Mouse (Mus musculus) heart, embryonic 14.5 days (tissue): ENCODE data around the gene Sema3g. TPM values are rescaled to one million over a fixed set of nuclear protein-coding genes. Genes with fewer than 3 reads are reported as not detected.
A peak's percentile ranks its signal among the peaks of the same experiment; 100 is the strongest.

Source experiments
- ATAC-seq: fragments of 200-750 bp; cut with Nextera tagmentation; 2 replicates; pipeline ENCODE4 v1.8.0; 2017; ENCODE audit warnings: low read depth, moderate TSS enrichment; ENCODE audit not compliant: insufficient number of reproducible peaks, insufficient read depth, low FRiP score
- H3K27ac ChIP-seq, 2 experiments: fragments of 200-500 bp in 1 of 2; fragments of 300-500 bp in 1 of 2; sonication (generic) in 1 of 2; replicated peaks in 1 of 2; 2 replicates each; pipeline ENCODE4 v1.5.1; 2012 to 2014; ENCODE audit warnings: low read depth in 2 of 2, low read length in 2 of 2, control low read depth in 1 of 2, mild to moderate bottlenecking in 1 of 2, mixed read lengths in 1 of 2; ENCODE audit not compliant: control insufficient read depth in 1 of 2, insufficient read depth in 1 of 2
- H3K27me3 ChIP-seq: fragments of 300-500 bp; sonication (generic); 2 replicates; pipeline ENCODE4 v1.6.1; 2014; ENCODE audit warnings: mild to moderate bottlenecking, low read length, control low read depth; ENCODE audit not compliant: control insufficient read depth, insufficient read depth
- H3K36me3 ChIP-seq: fragments of 300-500 bp; sonication (generic); 2 replicates; pipeline ENCODE4 v1.6.1; 2014; ENCODE audit warnings: mild to moderate bottlenecking, control low read depth, low read length, mixed read lengths; ENCODE audit not compliant: control insufficient read depth, insufficient read depth
- H3K4me1 ChIP-seq, 2 experiments: fragments of 200-500 bp in 1 of 2; fragments of 300-500 bp in 1 of 2; sonication (generic) in 1 of 2; 2 replicates each; pipeline ENCODE4 v1.6.1; 2012 to 2014; ENCODE audit warnings: low read length in 2 of 2, control low read depth in 1 of 2, mixed read lengths in 1 of 2; ENCODE audit not compliant: control insufficient read depth in 2 of 2, insufficient read depth in 2 of 2
- H3K4me2 ChIP-seq: fragments of 300-500 bp; sonication (generic); 2 replicates; pipeline ENCODE4 v1.6.1; 2014; ENCODE audit warnings: mild to moderate bottlenecking, low read length
- H3K4me3 ChIP-seq, 2 experiments: fragments of 200-500 bp in 1 of 2; fragments of 300-500 bp in 1 of 2; sonication (generic) in 1 of 2; 2 replicates each; pipeline ENCODE4 v1.5.1; 2012 to 2014; ENCODE audit warnings: low read length in 2 of 2, mild to moderate bottlenecking in 2 of 2, control low read depth in 1 of 2, low read depth in 1 of 2, moderate library complexity in 1 of 2; ENCODE audit not compliant: control insufficient read depth in 1 of 2, insufficient read depth in 1 of 2
- H3K9ac ChIP-seq: fragments of 300-500 bp; sonication (generic); 2 replicates; pipeline ENCODE4 v1.6.1; 2014; ENCODE audit warnings: mild to moderate bottlenecking, low read length
- H3K9me3 ChIP-seq: fragments of 300-500 bp; sonication (generic); 2 replicates; pipeline ENCODE4 v1.6.1; 2016; ENCODE audit warnings: low read length, control low read depth; ENCODE audit not compliant: control insufficient read depth
- WGBS: fragments of 180-500 bp; shearing (Covaris S2); extraction: QIAGEN DNeasy Blood & Tissue Kit; methylation state at CpG from one replicate; pipeline ENCODE4 v1.1.7; 2014; 5-methylcytosine and 5-hydroxymethylcytosine counted together
- polyA plus RNA-seq: library from polyadenylated mRNA; unstranded; fragments of >200 nt; fragmentation: Nextera tagmentation; extraction: Ambion mirVana; gene quantifications from 2 replicates; pipeline ENCODE4 v1.2.1, GENCODE M21; 2014

Gene Sema3g
- polyA plus RNA-seq, 1 experiment from 2014 or later: 0.23 TPM

DNA sequence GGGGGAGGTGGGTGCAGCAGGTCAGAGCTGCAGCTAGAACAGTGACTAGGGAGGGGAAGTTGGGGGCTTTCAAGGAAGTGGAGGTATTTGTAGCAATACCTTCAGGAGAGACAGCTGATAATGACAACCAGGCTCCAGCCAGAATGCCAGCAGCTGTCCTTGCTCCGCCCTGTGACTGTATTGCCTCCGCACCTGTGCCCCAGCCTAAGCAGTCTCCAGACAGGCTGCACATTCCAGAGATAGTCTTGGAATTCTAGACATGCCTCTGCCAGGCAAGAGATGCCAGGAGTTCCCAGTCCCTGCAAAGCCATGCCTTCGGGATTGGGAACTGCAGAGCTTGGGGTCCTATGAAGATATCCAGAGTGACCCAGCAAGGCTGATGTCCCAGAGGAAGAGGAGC lies 5.2 kb upstream of the Sema3g start:
- Histone ChIP-seq H3K4me2 (peak overlapping the region; percentile 93; the same call in 1 of the 2 replicates), H3K27me3 (no peaks in the 10 kb centered on the region), H3K4me3 (no peak overlapping the region), H3K27ac (peak overlapping the region; percentile 59 to 84), H3K36me3 (peaks cover 34% of the 10 kb centered on the region), H3K9ac (peak overlapping the region; percentile 95), H3K4me1 (peaks cover 32 to 43% of the 10 kb centered on the region in 2 experiments), H3K9me3 (no peaks in the 10 kb centered on the region)
- ATAC-seq: no peak
- WGBS: 26% methylated on average over 3 of the region's 3 CpGs

DNA sequence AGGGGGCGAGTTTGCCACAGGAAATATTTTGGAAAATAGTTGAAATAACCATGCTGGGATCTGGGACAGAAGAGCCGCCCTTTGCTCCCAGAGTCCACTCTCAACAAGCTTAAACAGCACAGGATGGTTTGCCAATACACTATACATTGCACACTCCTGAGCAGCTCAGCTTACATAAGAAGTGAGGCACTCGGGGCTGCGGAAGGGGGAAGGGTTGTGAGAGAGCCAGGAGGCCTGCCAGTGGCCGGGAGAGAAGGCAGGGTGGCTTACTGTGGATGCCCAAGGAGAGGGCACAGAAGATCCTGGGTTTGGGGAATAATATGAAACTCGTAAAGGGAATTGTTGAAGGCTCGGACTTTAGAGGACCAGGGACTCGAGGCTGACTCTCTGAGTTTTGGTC lies 3.8 kb upstream of the Sema3g start:
- H3K9ac ChIP-seq: peak overlapping the region; percentile 18; the same call in 1 of the 2 replicates
- H3K27ac ChIP-seq: peak overlapping the region; percentile 59 to 84

DNA sequence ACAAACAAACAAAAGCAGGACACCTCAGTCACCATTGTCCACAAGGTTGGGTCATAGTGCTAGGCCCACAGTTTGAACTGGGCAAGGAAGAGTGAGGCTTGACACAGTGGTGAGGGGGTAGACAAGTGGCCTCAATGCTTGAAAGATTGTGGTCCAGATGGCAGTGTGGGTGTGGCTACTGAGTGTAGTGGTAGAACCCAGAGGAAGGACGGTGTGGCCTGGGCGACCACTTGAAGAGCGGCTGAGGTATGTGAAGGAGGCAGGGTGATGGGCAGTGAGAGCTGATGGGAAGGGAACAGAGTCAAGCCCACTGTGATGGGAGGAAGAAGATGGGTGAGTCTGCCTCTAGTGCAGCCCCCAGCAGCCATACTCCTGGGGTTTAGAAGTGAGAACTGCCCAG lies 3.0 kb upstream of the Sema3g start:
- ATAC-seq: no peak; the same call in 1 of the 2 replicates
- H3K27ac ChIP-seq: peak overlapping the region in 1 of 2 experiments; percentile 16; a peak in 2 of 4 replicates
- no peak overlapping the region for H3K4me3 ChIP-seq
- peaks cover 33% of the 10 kb centered on the region for H3K36me3 ChIP-seq
- WGBS: 26% methylated on average over 3 of the region's 3 CpGs
- H3K27me3 ChIP-seq: no peaks in the 10 kb centered on the region
- no peak overlapping the region for H3K9ac ChIP-seq
- H3K9me3 ChIP-seq: no peaks in the 10 kb centered on the region
- no peak overlapping the region for H3K4me2 ChIP-seq
- peaks cover 36 to 44% of the 10 kb centered on the region in 2 experiments for H3K4me1 ChIP-seq

More for the DNA sequence above, 3.8 kb upstream of the Sema3g start:
- H3K4me1 ChIP-seq: peaks cover 36 to 44% of the 10 kb centered on the region in 2 experiments
- 42% methylated on average over 8 of the region's 8 CpGs for WGBS
- peaks cover 34% of the 10 kb centered on the region for H3K36me3 ChIP-seq
- H3K4me3 ChIP-seq: no peak overlapping the region
- no peaks in the 10 kb centered on the region for H3K9me3 ChIP-seq
- no peak overlapping the region for H3K4me2 ChIP-seq
- ATAC-seq: no peak
- H3K27me3 ChIP-seq: no peaks in the 10 kb centered on the region

DNA sequence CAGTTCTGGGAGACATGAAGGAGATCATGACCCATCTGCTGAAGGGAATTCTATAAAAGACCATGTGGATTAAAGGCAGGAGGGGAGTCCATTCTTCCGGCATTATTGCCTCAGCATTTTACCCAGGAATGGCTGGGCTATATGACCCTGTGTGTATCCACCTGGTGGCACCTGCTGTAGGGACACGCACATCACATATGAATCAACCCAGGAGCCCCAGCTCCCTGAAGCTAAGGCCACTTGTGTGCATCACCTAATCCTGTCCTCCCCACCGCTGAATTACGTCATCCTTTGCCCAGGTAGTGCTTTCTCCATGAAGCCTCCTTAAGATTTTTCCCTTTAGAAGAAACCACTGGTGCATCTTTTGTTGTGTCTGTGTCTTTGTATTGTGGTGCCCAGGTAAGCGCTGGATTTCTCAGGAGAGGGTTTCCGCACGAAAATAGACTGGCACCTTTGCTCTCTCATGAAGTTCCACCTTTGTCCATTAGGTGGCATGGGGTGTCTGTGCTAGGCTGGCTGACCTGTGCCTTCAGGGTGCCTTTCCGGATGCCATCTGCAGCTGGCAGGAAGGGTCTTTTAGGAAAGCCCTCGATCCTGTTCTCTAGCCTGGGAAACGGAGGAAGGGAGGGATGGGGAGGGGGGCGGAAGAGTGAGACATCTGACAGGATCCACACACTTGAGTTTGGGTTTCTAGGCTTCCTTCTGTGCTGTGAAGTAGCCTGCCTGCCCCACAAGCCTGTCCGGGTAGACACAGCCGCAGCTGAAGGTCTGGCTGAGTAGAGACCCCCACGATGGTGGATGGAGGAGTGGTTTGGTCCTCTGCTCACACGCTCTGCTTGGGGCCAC lies 2.3 kb upstream of the Sema3g start:
- 0 out of 2 replicates have a peak overlapping the region, but pooled peaks have one; percentile 14 for H3K4me2 ChIP-seq
- no peak overlapping the region; a peak in 1 of 4 replicates for H3K27ac ChIP-seq
- no peak overlapping the region for H3K4me3 ChIP-seq
- H3K27me3 ChIP-seq: no peaks in the 10 kb centered on the region
- H3K9me3 ChIP-seq: no peaks in the 10 kb centered on the region
- peak overlapping the region; percentile 35; the same call in 1 of the 2 replicates for H3K9ac ChIP-seq
- peaks cover 26% of the 10 kb centered on the region for H3K36me3 ChIP-seq
- ATAC-seq: 0 out of 2 replicates have a peak, but pooled peaks have one; percentile 2
- WGBS: 22% methylated on average over 15 of the region's 15 CpGs
- peaks cover 36 to 44% of the 10 kb centered on the region in 2 experiments for H3K4me1 ChIP-seq

DNA sequence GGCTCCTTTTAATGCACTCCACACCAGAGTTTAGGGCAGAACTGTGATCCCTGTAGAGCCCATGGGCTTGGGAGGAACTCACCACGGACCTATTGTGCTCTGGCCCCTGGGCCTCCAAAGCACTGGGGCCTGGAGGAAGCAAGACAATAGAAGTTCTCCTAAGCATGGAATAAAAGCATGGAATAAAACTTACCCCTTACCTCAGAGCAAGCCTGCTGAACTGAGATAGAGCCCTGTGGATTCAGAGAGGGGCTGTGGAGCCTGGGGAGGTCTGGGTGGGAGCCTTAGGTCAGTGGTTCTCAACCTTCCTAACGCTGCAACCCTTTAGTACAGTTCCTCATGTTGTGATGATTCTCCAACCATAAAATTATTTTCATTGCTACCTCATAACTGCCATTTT lies 814 bp upstream of the Sema3g start, which contains the start of gene Nisch:
Gene Nisch (minus strand): TSS at position 101 of the 400 bp plus-strand sequence.
- peaks cover 12% of the 10 kb centered on the region for H3K36me3 ChIP-seq
- H3K4me3 ChIP-seq: no peak within 1 kb of the TSS; a peak in 1 of 4 replicates
- no peaks in the 10 kb centered on the region for H3K27me3 ChIP-seq
- no peaks in the 10 kb centered on the region for H3K9me3 ChIP-seq
- ATAC-seq: no peak
- peak within 1 kb of the TSS; percentile 45 for H3K4me2 ChIP-seq
- peak within 1 kb of the TSS; percentile 58 for H3K9ac ChIP-seq
- H3K27ac ChIP-seq: no peak within 1 kb of the TSS; a peak in 2 of 4 replicates
- H3K4me1 ChIP-seq: peaks cover 35 to 37% of the 10 kb centered on the region in 2 experiments
- 78% methylated on average over 2 of the region's 2 CpGs for WGBS

DNA sequence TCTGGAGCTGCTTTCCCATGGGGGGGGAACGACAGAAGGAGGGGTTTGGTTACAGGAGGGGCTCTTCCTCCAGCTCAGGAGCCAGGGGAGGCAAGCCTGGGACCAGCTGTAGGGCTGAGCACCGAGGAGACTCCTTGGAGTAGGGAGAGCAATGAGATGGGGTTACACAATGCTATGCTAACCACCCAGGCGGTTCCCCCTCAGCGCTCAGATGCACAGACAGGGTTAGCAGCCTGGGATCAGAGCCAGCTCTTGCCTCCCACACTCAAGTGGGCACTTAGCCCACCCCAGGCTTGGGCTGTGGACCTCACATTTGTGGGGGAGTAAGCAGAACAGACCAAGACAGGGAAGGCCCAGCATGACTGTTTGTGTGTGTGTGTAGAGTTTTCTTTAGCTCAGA lies 9.3 kb downstream of the Sema3g start:
- Histone ChIP-seq H3K9ac (peak overlapping the region; percentile 36; the same call in 1 of the 2 replicates), H3K9me3 (no peaks in the 10 kb centered on the region), H3K4me1 (peaks cover 45 to 52% of the 10 kb centered on the region in 2 experiments), H3K27me3 (no peaks in the 10 kb centered on the region), H3K27ac (peak overlapping the region; percentile 15 to 41; a peak in 2 of 4 replicates), H3K36me3 (no peaks in the 10 kb centered on the region), H3K4me2 (no peak overlapping the region), H3K4me3 (no peak overlapping the region)
- WGBS: 33% methylated on average over 4 of the region's 4 CpGs
- peak; percentile 71 for ATAC-seq

DNA sequence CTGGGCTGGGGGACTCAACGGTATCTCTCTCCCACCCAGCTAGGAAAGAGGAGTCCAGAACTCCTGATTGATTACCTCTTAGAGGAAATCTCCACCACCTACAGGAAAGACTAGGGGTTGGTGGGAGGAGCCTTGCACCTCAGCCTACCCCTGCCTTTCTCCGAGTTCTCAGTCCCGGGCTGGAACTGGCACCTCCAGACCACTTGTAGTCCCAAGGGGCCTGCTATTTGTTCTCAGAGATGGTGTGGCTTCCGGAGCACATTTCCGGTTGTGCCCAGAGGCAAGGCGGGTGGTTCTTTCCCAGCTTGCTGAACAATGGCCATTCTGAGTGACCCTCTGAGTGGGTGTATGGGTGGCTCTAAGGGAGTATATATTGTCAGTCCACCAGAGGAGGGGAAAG lies 10.6 kb downstream of the Sema3g start:
- Histone ChIP-seq H3K27ac (0 out of 4 replicates have a peak overlapping the region, but pooled peaks of 1 of the 2 experiments have one; percentile 41), H3K27me3 (no peaks in the 10 kb centered on the region), H3K4me3 (no peak overlapping the region), H3K36me3 (no peaks in the 10 kb centered on the region), H3K4me2 (no peak overlapping the region), H3K9ac (no peak overlapping the region), H3K4me1 (peaks cover 49 to 55% of the 10 kb centered on the region in 2 experiments), H3K9me3 (no peaks in the 10 kb centered on the region)
- no peak for ATAC-seq
- 75% methylated on average over 6 of the region's 6 CpGs for WGBS
